Mouse (Mus musculus) heart, embryonic 10.5 days (tissue): Measurements from ENCODE around the gene Tmem216. TPM values are rescaled to one million over a fixed set of nuclear protein-coding genes. Genes with fewer than 3 reads are reported as not detected.
A peak's percentile ranks its signal among the peaks of the same experiment; 100 is the strongest.

Source experiments
- DNase-seq: peaks from one replicate; pipeline ENCODE4 v3.0.0-alpha.2; 2017; ENCODE audit warnings: low spot score
- H3K27ac ChIP-seq: fragments of 300-500 bp; sonication (generic); 2 replicates; pipeline ENCODE4 v1.5.1; 2016; ENCODE audit warnings: mild to moderate bottlenecking
- H3K27me3 ChIP-seq: fragments of 300-500 bp; sonication (generic); 2 replicates; pipeline ENCODE4 v1.6.1; 2016; ENCODE audit warnings: mild to moderate bottlenecking; ENCODE audit not compliant: poor library complexity, insufficient read depth, severe bottlenecking
- H3K36me3 ChIP-seq: fragments of 300-500 bp; sonication (generic); 2 replicates; pipeline ENCODE4 v1.6.1; 2016; ENCODE audit warnings: mild to moderate bottlenecking, moderate library complexity
- H3K4me1 ChIP-seq: fragments of 300-500 bp; sonication (generic); 2 replicates; pipeline ENCODE4 v1.6.1; 2016; ENCODE audit warnings: mild to moderate bottlenecking
- H3K4me3 ChIP-seq: fragments of 300-500 bp; sonication (generic); 2 replicates; pipeline ENCODE4 v1.5.1; 2016; ENCODE audit warnings: mild to moderate bottlenecking, moderate library complexity
- H3K9me3 ChIP-seq: fragments of 300-500 bp; sonication (generic); 2 replicates; pipeline ENCODE4 v1.6.1; 2016; ENCODE audit warnings: mild to moderate bottlenecking, moderate library complexity
- WGBS: fragments of 180-500 bp; shearing (Covaris S2); methylation state at CpG from one replicate; pipeline ENCODE4 v1.1.7; 2016; 5-methylcytosine and 5-hydroxymethylcytosine counted together
- polyA plus RNA-seq: library from polyadenylated mRNA; unstranded; fragments of >200 nt; fragmentation: Nextera tagmentation; extraction: Ambion mirVana; gene quantifications from 2 replicates; pipeline ENCODE4 v1.2.1, GENCODE M21; 2016

Tmem216 gene
- polyA plus RNA-seq, 1 experiment from 2014 or later = 29.8 TPM

DNA sequence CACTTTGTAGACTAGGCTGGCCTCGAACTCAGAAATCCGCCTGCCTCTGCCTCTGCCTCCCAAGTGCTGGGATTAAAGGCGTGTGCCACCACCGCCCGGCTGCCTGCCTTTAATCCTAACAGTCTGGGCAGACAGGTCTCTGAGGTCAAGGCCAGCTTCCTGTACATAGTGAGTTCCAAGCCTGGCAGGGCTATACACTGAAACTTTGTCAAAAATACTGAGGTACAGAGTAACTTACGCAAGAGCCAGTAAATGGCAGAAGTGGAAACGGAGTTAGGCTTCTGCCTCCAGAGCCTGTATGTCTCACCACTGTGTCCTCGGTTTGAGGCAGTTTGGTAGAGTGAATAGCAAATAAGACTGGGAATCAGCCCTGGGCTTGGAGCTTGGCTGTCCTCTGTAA lies 31.2 kb upstream of the Tmem216 start:
- Histone ChIP-seq H3K9me3 (no peaks in the 10 kb centered on the region), H3K4me1 (no peaks in the 10 kb centered on the region), H3K27me3 (no peaks in the 10 kb centered on the region), H3K36me3 (peaks cover 27% of the 10 kb centered on the region), H3K4me3 (no peak overlapping the region), H3K27ac (no peak overlapping the region)
- 85% methylated on average over 8 of the region's 8 CpGs for WGBS
- DNase-seq = no peak

- WGBS = 91% methylated on average over 8 of the region's 8 CpGs
- Histone ChIP-seq H3K27me3 (no peaks in the 10 kb centered on the region), H3K4me3 (no peak overlapping the region), H3K27ac (no peak overlapping the region), H3K36me3 (peaks cover 22% of the 10 kb centered on the region), H3K9me3 (no peaks in the 10 kb centered on the region), H3K4me1 (no peaks in the 10 kb centered on the region)
- no peak for DNase-seq
Measured at GRCm38 (mm10) chr19:10585112-10585511, 29.1 kb upstream of the Tmem216 start.

DNA sequence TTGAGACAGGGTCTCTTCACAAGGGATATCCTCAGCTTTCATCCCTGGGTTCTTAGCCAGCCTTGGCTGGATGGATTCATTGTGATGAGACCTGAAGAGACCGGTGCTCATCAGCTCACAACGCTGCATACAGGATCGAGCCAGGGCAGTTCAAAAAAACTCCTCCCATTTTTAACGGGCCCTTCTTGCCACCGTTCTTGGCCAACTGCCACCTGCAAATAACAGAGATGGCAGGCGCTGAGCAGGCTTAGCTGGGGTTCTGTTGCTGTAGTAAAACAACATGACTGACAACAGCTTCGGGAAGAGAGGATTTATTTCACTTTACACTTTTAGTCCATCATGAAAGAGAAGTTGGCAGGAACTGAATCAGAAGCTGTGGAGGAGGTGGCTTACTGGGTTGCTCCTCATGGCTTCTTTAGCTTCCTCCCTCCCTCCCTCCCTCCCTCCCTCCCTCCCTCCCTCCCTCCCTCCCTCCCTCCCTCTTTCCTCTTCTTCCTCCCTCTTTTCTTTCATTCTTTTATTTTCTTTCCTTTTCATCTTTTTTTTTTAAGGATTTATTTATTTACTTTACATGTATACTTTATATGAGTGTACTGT lies 27.6 kb upstream of the Tmem216 start:
- Histone ChIP-seq H3K4me1 (0 out of 2 replicates have a peak, but pooled peaks cover 2% of the 10 kb centered on the region), H3K27ac (no peak overlapping the region), H3K36me3 (peaks cover 22% of the 10 kb centered on the region), H3K9me3 (no peaks in the 10 kb centered on the region), H3K4me3 (no peak overlapping the region), H3K27me3 (no peaks in the 10 kb centered on the region)
- WGBS = 73% methylated on average over 7 of the region's 7 CpGs
- no peak for DNase-seq

- Histone ChIP-seq H3K27ac (no peak overlapping the region), H3K9me3 (no peaks in the 10 kb centered on the region), H3K27me3 (no peaks in the 10 kb centered on the region), H3K36me3 (peaks cover 14% of the 10 kb centered on the region), H3K4me3 (no peak overlapping the region), H3K4me1 (peaks cover 12% of the 10 kb centered on the region)
- DNase-seq = no peak
- WGBS = 85% methylated on average over 6 of the region's 6 CpGs
Measured at GRCm38 (mm10) chr19:10581984-10582383, 25.9 kb upstream of the Tmem216 start.

DNA sequence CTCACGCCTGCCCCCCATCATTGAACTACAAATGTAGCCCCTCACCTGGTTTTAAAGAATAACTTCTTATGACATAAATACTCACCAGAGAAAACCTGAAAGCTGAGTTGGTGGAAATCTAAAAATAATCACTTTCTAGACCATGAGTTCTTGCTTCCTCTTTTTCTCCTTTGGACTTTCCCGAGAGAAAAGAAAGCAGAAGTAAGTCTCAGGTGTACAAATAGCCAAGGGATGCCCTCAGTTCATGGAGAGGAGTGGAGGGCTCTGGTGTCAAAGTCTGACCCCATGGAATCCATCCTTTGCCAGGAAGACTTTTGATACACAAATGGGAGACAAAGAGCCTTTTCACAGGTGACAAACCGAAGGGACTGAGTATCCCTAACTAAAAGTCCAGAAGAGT lies 24.7 kb upstream of the Tmem216 start:
- Histone ChIP-seq H3K36me3 (peaks cover 14% of the 10 kb centered on the region), H3K4me3 (no peak overlapping the region), H3K27ac (no peak overlapping the region), H3K27me3 (no peaks in the 10 kb centered on the region), H3K4me1 (peaks cover 18% of the 10 kb centered on the region), H3K9me3 (no peaks in the 10 kb centered on the region)
- WGBS = 69% methylated on average over 3 of the region's 3 CpGs
- no peak for DNase-seq

DNA sequence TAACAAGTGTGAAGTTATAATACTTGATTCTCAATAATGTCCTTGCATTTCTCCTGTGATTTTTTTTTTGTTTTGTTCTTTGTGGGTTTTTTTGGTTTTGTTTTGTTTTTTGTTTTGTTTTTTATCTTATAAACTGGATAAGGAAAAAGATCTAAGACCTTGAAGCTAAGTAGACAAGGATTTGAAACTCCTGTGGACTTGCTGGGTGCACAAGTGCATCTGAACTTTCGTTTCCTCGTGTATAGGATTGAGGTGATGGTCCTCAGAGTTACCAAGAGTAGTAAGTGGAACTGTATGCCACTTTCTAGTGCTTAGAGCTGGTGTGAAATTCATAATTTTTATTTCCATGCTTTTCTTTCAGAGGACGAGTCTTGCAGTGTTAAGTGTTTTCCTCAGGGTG lies 24.1 kb upstream of the Tmem216 start:
- H3K4me1 ChIP-seq = peaks cover 19% of the 10 kb centered on the region
- DNase-seq = no peak
- no peaks in the 10 kb centered on the region for H3K9me3 ChIP-seq
- H3K36me3 ChIP-seq = peaks cover 14% of the 10 kb centered on the region
- no peak overlapping the region for H3K27ac ChIP-seq
- H3K27me3 ChIP-seq = no peaks in the 10 kb centered on the region
- H3K4me3 ChIP-seq = no peak overlapping the region
- WGBS = 75% methylated on average over 3 of the region's 3 CpGs

DNA sequence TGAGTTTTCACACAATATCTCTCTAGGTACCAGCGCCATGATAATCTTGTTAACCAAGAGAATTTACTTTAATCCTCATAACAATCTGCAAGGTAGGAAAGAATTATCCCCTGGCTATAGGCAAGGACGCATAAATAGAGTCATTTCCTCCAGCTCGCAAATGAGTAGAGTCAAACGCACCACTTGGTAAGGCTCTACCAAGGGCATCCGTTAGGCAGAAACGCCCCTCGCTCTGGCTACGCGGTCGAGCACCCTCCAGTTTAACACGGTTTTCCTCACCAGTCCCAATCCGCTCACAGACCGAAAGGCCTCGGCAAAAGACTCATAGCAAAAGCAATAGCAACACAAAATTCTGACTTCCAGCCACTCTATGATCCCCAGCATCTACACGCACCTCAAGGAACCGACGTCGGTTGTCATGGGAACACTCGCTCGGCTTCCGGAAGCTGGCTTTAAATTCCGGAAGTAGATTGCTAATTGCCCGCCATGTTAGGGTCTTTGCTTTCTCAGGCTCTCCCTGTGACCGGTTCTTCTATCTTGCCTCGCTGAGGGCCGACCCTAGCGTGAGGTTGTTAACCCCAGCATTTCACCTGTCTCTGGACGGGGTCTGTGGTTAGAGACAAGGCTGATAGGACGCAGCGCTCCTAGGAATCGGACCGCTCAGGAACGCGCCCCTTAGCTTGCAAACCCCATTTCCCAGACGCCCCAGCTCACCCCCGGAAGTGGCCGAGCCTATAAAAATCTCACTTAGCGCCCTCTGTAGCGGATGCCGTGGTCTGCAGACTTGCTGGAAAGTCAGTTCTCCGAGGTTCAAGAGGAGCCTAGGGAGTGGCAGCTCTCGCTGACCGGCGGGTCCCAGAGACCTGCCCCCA lies 20.9 kb upstream of the Tmem216 start, which contains the start of the genes Cyb561a3 and Tmem138:
Gene Cyb561a3 (plus strand): TSS at position 483 of the 872 bp plus-strand sequence.
Gene Tmem138 (minus strand): TSS at position 673 of the 872 bp plus-strand sequence.
- Histone ChIP-seq H3K27ac (peak within 1 kb of the TSS; percentile 95), H3K4me3 (peak within 1 kb of the TSS; percentile 74), H3K9me3 (no peaks in the 10 kb centered on the region), H3K4me1 (peaks cover 19% of the 10 kb centered on the region), H3K36me3 (peaks cover 32% of the 10 kb centered on the region), H3K27me3 (no peaks in the 10 kb centered on the region)
- DNase-seq = peak; percentile 97
- WGBS = under 1% methylated on average over 44 of the region's 44 CpGs

DNA sequence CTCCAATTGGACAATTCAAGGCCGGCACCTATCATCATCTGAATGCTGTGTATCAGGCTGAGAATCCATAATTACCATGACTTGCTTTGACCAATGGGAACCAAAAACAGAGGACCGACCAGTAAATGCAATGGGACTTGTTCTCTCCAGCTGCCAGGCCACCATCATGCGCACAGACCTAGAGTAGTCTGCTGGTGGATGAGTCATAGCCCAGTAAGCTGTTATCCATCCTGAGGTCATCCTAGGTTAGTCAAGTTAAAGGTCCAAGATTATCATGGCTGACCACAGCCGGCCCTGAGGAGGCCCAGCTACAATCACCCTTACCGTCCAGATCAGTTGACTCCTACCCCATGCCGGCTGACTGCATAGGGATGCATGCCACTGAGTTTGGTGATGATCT lies 13.6 kb upstream of the Tmem216 start:
- Histone ChIP-seq H3K27ac (no peak overlapping the region), H3K36me3 (peaks cover 60% of the 10 kb centered on the region), H3K27me3 (no peaks in the 10 kb centered on the region), H3K9me3 (no peaks in the 10 kb centered on the region), H3K4me3 (no peak overlapping the region), H3K4me1 (no peaks in the 10 kb centered on the region)
- WGBS = 89% methylated on average over 6 of the region's 6 CpGs
- no peak for DNase-seq

DNA sequence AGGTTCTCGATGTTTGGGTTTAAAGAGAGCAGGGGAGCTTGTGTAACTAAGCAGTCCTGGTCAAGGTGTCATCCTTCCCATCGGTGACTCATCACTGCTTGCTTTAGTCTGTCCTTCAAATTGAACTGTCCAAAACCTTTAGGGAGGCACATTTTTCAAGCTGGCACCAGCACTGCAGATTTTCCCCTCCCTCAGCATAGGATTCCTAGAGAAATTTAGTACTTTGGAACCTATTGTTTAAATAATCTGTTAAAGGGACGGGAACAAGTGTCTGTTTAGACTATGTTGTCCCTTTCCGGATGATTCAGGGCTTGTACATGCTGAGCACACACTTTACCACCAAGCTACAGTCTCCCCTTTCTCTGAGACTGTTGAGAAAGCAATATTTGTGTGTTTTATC lies 9.2 kb upstream of the Tmem216 start:
- no peaks in the 10 kb centered on the region for H3K27me3 ChIP-seq
- no peaks in the 10 kb centered on the region for H3K9me3 ChIP-seq
- no peak overlapping the region for H3K4me3 ChIP-seq
- peaks cover 10% of the 10 kb centered on the region for H3K4me1 ChIP-seq
- H3K27ac ChIP-seq = no peak overlapping the region
- 69% methylated on average over 4 of the region's 4 CpGs for WGBS
- DNase-seq = no peak
- H3K36me3 ChIP-seq = peaks cover 18% of the 10 kb centered on the region

DNA sequence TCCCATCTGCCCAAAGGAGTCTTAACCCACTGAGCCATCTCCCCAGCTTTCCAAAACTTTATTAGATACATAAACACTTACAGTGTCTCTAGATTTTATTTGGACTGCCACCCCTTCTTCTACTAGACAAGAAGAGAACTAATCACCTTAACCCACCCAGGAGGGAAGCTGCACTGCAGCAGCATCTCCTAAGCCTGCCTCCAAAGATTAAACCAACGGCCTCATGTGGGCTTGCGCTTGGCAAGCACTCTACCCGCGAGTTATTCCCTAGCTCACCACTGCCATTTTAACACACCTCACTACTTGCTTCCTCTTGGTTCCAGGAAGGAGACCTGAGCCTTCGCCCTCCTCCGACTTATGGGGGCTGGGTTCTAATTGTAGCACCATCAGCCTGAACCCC lies 8.2 kb upstream of the Tmem216 start:
- H3K9me3 ChIP-seq = no peaks in the 10 kb centered on the region
- no peak overlapping the region for H3K27ac ChIP-seq
- H3K27me3 ChIP-seq = no peaks in the 10 kb centered on the region
- peaks cover 10% of the 10 kb centered on the region; the same call in 1 of the 2 replicates for H3K36me3 ChIP-seq
- no peak overlapping the region for H3K4me3 ChIP-seq
- 73% methylated on average over 6 of the region's 6 CpGs for WGBS
- DNase-seq = no peak
- H3K4me1 ChIP-seq = peaks cover 10% of the 10 kb centered on the region

GRCm38 (mm10) chr19:10562351-10562750 lies 6.3 kb upstream of the Tmem216 start:
- Histone ChIP-seq H3K4me3 (no peak overlapping the region), H3K36me3 (0 out of 2 replicates have a peak, but pooled peaks cover under 1% of the 10 kb centered on the region), H3K9me3 (no peaks in the 10 kb centered on the region), H3K27me3 (no peaks in the 10 kb centered on the region), H3K27ac (peak overlapping the region; percentile 90), H3K4me1 (peaks cover 10% of the 10 kb centered on the region)
- 48% methylated on average over 5 of the region's 5 CpGs for WGBS
- DNase-seq = no peak

DNA sequence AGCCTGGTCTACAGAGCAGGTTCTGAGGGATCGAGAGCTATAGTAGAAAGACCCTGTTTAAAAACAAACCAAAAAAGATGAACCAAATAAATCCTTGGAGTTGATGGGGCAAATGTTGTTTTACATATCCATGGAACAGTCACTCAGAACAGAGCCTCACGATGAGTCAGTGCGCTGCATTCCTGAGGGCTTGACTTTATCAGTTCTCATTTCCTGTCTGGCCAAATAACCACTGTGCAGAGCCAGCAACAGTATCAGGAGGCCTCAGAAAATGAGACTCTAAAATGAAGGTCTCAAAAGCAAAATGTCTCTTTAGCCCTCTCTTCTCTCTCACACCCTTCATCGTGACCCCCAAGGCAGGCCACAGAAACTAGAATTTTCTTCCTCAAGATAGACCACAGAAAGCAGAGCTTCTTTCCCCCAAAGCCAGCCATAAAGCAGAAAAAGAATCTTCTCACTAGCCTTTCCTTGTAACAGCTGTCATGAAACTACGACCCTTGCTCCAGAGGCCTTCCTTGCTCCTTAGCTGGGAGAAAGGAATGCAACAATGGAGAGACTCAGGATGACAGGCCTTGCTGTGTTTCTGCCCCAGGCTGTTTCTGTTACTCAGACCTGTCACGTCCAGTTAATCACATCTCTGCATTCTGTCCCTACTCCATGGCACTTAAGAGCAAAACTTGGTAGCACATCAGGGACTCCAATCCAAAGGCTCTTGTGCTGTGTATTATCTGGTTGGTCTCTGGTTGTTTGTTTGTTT lies 5.7 kb upstream of the Tmem216 start:
- no peaks in the 10 kb centered on the region for H3K9me3 ChIP-seq
- H3K4me3 ChIP-seq = no peak overlapping the region
- H3K4me1 ChIP-seq = peaks cover 10% of the 10 kb centered on the region
- H3K27ac ChIP-seq = peak overlapping the region; percentile 90
- WGBS = 35% methylated on average over 6 of the region's 6 CpGs
- DNase-seq = no peak
- H3K36me3 ChIP-seq = no peaks in the 10 kb centered on the region
- H3K27me3 ChIP-seq = no peaks in the 10 kb centered on the region

GRCm38 (mm10) chr19:10560108-10560507 lies 4.1 kb upstream of the Tmem216 start:
- 33% methylated on average over 5 of the region's 5 CpGs for WGBS
- Histone ChIP-seq H3K9me3 (no peaks in the 10 kb centered on the region), H3K4me1 (peaks cover 20% of the 10 kb centered on the region), H3K27me3 (no peaks in the 10 kb centered on the region), H3K4me3 (no peak overlapping the region), H3K27ac (no peak overlapping the region), H3K36me3 (no peaks in the 10 kb centered on the region)
- no peak for DNase-seq
